Mouse (Mus musculus) olfactory bulb, adult 2 months (tissue): Measurements from ENCODE around the gene Mnd1.

ENCODE experiments used
- CTCF ChIP-seq: fragments of 200-500 bp; IDR thresholded peaks from 2 replicates; pipeline ENCODE4 v1.5.1; 2012; ENCODE audit warnings: low read depth, mild to moderate bottlenecking, low read length, moderate library complexity; ENCODE audit not compliant: insufficient read depth
- POLR2A ChIP-seq: fragments of 200-500 bp; IDR thresholded peaks from 2 replicates; pipeline ENCODE4 v1.6.1; 2012; ENCODE audit warnings: mild to moderate bottlenecking, low read depth, low read length, moderate library complexity; ENCODE audit not compliant: insufficient read depth

DNA sequence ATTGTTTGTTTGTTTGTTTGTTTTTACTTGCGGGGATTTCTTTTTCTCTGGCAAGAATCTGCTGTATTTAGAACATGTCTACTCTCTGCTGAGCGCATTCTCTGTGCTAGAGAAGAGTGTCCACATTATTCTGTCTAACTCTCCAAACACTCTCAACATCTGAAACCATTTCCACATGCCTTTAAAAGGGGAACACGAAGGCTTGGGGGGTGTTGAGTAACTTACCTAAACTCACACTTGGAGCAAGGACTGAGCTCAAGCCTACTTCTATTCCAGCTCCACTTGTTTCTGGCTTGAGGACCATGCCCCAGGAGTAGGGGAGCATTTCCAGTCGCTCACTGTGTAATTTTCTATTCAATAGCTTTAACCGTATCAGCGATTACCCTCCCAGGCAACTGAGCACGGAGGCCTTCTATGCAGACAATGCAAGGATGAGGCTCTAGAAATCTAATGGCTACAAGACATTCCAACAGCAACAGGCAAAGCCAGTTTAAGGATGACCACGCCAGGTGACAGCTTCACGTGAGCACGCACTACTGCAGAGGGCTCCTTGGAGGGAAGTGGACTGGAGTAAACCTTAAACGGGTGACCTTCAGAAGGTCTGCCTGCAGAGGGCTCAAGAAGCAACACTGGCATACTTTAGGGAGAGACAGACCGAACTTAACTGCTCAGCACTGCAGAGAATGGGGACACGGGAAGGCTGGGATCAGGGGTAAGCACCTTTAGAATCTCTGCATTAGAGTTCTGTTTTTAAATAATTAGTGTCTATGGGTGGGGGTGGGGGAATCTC is 78.8 kb downstream of the Mnd1 start:
- TF ChIP-seq CTCF: no peak
- TF ChIP-seq POLR2A: no peak
